Mouse (Mus musculus): Measurements from ENCODE around the gene Tdrd5. TPM values are rescaled to one million over a fixed set of nuclear protein-coding genes. Genes with fewer than 3 reads are reported as not detected.
"Not testable (repeated sequence)": the region's sequence is repeated elsewhere in the genome, so short reads cannot be mapped to it uniquely, and the experiment has no call there.

Gene Tdrd5
- total RNA-seq, 2 experiments from 2014 or later, result not detected

DNA sequence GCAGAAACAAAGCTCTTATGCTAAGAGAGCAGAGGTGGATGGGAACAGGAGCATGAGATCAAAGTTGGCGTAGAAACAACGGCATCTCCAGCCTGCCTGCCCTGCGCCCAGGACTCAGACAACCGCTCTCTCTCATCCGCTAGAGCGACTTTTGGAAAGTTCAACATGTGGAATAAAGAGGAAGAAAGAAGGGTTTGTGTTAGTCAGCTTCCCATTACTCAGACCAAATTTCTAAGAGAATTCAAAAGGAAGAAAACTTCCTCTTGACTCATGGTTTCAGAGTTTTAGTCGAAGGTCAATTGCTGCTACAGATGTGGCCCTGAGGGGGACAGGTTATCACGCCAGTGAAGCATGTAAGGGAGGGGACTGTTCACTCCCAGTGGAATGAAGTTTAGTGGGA lies 39.5 kb downstream of the Tdrd5 start:
- DNase-seq (ENCODE audit: low spot score), result no peak
- intact Hi-C loops (cut with DNase I), result loop anchor here (2.0 to 5.0 kb wide), 2 partner anchors 277 to 368 kb away; no protein-coding TSS in a partner anchor

DNA sequence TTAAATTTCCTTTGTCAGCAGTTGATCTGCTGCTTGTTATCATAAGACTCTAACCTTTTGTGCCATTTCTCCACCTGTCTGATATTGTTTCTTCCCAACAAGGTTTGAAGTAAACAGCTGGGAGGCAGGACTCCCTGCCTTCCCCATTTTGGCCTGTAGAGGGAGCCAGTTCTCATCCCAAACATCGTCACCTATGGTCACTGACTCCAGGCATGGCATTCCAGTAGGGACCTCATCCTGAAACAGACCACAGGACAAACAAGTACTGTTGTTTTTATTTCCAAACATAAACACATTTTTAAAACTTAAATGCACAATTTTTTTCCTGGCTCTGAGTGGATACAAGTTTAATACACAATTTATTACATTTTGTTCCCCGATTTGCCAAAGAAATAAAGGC lies 40.1 kb downstream of the Tdrd5 start:
- DNase-seq (ENCODE audit: low spot score), result no peak
- intact Hi-C loops (cut with DNase I), result loop anchor here (2.0 to 5.0 kb wide), 2 partner anchors 277 to 369 kb away; no protein-coding TSS in a partner anchor

DNA sequence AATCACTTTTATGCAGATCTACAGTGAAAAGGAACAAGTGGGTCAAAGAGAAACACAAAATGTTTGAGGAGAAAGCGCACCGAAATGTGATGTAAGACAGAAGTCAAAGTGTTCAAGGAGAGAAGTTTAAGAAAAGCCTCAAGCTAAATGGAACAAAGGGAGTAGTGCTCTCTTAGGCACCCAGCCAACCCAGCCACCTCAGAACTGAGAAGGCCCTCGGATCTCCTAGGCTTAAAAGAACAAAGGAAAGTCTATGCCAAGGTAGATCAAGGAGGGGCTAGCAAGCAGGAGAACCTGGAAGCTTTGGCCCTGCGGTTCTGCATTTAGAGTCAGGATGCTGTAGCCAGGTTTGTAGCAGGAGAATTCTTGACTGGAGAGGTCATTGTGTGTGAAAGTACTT lies 48.6 kb downstream of the Tdrd5 start:
- no peak for DNase-seq (ENCODE audit: low spot score)
- intact Hi-C loops (cut with DNase I), result no loop called here

DNA sequence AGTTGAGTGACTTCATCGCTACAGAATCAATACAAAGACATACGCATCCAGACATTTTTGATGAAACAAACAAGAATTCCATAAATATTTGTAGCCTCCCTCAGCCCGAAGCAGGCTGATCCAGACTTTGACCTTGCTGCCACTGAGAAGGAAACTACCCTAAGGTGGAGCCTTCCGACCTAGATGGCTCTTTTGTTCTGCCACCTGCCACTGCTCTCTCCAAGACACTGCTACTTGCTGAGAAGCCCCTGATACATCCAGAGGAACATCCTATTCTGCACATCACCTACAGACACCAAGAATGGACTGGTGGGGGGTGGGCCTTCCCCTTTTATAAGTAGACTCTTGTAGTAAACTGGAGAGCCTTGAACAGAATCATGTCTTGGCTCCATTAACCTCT lies 52.4 kb downstream of the Tdrd5 start:
- DNase-seq (ENCODE audit: low spot score); intact Hi-C loops (cut with DNase I): not testable (repeated sequence)

DNA sequence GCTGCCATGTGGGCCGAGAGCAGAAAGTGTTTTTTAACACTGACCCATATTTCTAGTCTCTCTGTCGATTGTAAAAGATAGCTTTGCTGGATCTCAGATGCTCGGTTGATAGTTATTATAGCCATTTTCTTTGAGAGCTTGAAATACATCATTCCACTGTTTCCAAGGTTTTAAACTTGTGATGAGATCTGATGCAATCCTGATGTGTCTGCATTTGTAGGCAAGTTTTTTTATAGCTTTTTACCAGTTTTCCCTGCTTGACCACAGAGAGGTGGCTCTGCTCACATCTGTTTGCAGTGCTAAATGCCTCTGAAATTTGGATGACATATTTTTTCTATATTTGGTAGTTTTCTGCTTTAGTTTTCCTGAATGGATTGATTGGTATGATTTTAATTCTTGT lies 55.6 kb downstream of the Tdrd5 start:
- intact Hi-C loops (cut with DNase I), result no loop called here
- no peak for DNase-seq (ENCODE audit: low spot score)

DNA sequence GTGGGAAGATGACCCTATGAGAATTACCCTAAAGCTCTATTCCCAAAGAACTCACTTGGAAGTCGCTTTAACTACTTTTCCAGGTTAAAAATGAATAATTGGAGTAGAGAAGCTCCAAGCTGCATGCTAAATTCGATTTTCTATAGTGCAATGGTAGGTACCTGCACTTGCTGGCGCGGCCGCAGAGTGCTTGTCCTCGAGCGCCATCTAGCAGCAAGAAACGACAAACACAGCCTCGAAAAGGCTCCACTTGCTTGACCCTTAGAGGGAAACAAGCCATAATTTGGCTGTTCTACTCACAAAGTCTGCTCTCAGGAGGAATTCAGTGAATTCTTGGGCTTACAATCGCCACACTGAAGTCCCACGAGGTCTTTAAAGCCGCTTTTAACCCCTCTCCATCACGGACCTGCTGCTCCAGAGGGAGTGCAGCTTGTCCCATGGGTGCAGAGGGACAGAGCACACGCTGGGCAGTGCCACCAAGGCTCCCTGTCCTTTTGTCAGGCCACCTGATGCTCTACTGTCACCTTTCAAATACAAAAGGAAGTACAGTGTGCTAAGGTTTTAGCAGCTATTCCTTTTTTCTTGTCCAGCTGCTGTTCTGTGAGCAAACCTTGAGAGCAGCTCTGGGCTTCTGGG lies 61.6 kb downstream of the Tdrd5 start:
- no peak for DNase-seq (ENCODE audit: low spot score)
- intact Hi-C loops (cut with DNase I), result loop anchor here (1.0 kb wide), 1 partner anchor 157 kb away; no protein-coding TSS in a partner anchor

DNA sequence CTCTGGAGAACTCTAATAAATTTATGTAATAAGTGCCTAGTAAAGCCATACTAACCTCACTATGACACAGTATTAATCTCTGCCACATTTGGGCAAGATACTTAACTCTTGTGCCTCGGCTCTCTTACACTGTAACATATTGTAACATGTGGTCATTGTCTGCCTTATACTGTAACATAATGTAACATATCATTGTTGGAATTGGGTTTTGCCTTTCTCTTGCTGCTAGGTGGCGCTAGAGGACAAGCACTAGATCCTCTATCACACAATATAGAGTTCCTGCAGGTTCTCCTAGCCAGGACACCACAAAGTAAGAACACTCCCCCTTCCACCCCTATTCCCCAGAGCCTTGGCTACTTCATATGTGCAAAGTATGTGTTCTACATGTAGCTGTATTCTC lies 62.4 kb downstream of the Tdrd5 start:
- DNase-seq (ENCODE audit: low spot score), result no peak
- intact Hi-C loops (cut with DNase I), result loop anchor here (1.0 kb wide), 1 partner anchor 156 kb away; no protein-coding TSS in a partner anchor

DNA sequence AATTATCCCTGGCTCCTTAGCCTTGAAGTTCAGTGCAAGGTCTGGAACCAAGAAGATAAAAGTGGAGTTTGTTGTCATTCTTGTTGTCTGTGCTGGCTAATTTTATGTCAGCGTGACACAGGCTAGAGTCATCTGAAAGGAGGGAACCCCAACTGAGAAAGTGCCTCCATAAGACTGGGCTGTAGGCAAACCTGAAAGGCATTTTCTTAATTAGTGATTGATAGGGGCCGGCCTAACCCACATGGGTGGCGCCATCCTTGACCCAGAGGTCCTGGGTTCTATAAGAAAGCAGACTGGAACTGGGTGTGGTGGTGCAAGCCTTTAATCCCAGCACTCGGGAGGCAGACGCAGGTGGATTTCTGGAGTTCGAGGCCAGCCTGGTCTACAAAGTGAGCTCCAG lies 72.3 kb downstream of the Tdrd5 start:
- DNase-seq (ENCODE audit: low spot score), result no peak
- intact Hi-C loops (cut with DNase I), result no loop called here

DNA sequence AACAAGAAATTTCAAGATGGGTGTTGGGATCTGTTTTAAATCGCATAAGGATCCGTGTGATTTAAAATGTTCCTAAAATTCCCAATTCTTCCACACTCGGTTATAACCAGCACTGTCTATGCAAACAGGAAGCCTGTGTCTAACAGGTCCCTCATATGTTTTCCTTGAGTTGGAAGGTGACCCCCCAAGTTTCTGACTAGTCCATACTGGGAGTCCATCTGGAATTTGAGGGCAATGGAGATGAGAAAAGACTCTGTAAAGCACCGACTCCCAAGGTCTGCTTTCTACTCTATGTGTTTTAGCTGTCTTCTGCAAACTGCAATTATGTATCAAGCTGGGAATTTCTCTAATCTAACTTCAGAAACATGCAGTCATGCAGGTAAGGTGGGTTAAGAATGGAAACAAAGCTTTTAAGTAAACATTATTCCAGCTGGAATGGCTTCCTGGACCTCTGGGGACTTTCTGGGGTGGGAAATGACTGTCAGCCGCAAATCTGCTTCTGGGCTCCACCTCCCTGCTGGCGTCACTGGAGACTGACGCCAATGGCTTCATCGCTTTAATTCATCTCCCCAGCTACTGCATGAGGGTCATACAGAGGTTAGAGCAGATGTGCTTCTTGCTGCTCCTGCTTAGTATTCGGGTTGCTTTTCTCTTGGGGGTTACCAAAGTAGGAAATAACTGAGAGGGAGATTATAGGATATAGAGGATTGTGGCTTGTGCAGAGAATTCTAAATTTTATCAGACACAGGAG lies 73.0 kb downstream of the Tdrd5 start:
- intact Hi-C loops (cut with DNase I), result no loop called here
- DNase-seq (ENCODE audit: low spot score), result peak; percentile 27

DNA sequence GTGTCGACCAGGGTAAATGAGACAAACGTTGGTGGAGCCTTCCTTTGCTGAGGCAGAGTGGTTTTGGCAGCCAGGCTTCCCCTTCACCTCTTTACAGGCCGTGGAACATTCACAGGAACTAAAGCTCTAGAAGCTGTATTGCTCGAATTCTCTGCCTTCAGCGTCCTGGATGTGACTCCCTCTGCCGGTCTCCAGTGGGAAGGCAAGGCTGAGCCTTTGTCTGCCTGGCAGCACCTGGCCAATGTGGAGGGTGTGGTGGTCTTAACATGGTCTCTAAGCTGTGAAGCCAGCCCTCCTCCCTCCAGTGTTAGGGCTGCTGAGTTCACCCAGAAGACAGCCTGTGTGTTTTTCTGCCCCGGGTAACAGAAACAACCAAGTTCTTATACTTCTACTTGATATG lies 74.0 kb downstream of the Tdrd5 start:
- intact Hi-C loops (cut with DNase I), result loop anchor here (1.0 kb wide), 1 partner anchor 143 kb away; no protein-coding TSS in a partner anchor
- DNase-seq (ENCODE audit: low spot score), result no peak

DNA sequence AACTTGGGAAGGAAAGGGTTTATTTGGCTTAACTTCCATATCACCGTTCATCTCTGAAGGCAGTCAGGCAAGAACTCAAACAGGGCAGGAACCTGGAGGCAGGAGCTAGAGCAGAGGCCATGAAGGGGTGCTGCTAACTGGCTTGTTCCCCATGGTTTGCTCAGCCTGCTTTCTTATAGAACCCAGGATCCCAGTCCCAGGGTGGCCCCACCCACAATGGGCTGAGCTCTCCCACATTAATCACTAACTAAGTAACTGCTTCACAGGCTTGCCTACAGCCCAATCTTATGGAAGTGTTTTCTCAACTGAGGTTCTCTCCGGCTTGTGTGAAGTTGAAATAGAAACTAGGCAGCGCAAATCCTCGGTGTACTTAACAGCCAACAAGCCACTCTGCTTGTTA lies 74.7 kb downstream of the Tdrd5 start:
- DNase-seq (ENCODE audit: low spot score), result no peak
- intact Hi-C loops (cut with DNase I), result loop anchor here (1.0 kb wide), 1 partner anchor 142 kb away; no protein-coding TSS in a partner anchor

DNA sequence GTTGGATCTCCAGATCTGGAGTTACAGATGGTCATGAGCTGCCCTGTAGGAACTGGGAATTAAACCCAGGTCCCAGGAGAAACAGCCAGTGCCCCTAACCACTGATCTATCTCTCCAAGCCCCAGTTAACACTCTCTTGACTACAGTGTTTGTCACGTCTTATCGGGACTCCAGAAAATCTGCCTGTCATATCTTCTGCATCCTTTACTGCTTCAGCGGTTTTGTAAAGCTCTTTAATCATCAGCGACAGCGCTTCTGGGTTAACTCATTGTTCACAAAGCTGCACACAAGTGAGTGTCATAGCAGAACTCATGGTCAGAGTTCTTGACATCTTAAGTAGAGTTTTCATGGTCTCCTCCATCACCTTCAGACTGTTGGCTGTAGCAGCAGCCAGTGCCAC lies 76.6 kb downstream of the Tdrd5 start:
- no peak for DNase-seq (ENCODE audit: low spot score)
- intact Hi-C loops (cut with DNase I), result no loop called here

DNA sequence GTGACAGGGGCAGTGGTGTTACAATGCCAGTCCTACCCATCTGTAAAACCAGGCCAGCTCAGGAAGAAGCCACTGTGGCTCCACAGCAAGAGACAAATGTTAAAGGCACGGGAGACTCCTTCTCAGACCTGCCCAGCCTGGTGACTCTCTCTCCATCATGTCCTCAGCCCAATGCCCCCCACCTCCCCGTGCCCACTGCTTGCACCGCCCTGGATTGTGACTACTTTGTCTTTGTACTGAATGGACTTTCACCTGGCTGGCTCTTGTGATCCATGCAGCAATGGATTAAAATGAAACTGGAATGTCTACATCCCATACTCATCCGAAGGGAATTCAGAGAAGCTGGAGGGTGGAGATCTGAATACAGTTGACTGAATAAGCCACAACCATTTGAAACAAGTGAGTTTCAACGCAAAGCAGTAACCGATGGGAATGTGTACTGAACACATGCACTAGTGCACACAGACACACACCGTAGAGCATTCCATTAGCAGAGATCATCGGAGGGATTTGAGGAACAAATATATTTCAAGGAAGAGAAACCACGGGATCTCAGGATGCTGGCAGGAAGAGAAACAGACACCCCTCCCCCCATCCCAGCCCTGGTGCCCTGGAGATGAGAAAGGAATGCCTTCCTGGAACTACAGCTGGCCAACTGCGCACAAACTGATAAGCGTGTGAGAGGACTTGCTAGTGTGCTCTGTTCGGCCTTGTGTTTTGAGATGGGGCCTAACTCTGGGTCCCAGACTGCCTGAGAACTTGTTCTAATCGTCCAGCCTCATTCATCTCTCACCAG lies 81.1 kb downstream of the Tdrd5 start:
- intact Hi-C loops (cut with DNase I), result no loop called here
- no peak for DNase-seq (ENCODE audit: low spot score)

DNA sequence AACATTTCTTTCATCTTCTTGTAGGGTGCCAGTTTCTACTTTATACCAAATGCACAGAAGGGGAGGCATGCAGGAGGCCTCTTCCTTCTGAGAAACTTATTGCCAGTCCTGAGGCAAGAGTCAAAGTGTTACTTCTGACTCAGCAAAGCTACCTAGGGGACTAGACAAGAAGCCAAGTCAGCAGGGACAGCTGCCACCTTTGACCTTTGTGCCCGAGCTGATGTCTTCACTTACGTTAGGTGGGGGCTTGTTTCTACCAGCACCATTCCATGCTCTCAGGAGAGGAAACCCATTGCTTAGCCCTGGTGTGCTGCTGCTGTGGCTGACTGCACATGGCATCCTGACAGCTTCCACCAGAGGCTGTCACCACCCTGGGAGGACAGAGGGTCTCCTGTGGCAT lies 82.1 kb downstream of the Tdrd5 start:
- intact Hi-C loops (cut with DNase I), result no loop called here

DNA sequence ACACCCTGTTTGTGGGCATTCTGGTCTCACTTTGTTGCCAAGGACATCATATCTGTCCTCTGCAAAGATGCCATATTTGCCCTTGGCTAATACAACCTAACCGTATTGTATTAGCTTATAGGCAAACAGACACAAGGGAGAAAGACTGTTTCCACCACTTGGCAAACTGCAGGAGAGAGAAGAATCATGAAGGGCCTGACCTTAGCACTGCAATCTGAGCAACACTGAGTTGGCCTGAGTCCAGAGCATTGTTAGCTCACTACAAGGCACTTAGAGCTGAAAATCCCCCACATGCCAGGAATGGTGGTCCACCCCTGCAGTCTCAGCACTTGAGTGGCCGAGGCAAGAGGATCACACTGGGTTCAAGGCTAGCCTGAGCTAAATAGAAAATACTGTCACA lies 84.9 kb downstream of the Tdrd5 start:
- intact Hi-C loops (cut with DNase I), result no loop called here
- DNase-seq (ENCODE audit: low spot score), result no peak

More for the DNA sequence above, 82.1 kb downstream of the Tdrd5 start:
- no peak for DNase-seq (ENCODE audit: low spot score)

DNA sequence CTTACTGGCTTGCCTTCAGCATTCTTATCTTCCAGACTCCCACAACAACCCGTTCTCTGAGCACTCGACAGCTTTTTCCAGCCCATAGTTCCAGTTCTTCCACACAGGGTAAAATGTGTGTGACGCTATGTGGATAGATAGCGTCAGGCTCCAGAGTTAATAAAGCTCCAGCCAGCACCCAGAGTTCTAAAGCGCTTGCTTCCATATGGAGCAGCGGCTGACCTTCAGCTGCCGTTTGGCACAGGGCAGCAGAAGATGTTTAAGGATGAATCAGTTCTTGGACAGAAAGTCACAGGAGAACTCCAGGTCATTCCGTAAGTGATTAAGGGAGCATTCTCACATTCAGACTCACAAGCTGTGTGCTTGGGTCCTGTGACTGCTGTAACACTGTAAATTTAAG lies 85.5 kb downstream of the Tdrd5 start:
- intact Hi-C loops (cut with DNase I), result no loop called here
- DNase-seq (ENCODE audit: low spot score), result no peak

DNA sequence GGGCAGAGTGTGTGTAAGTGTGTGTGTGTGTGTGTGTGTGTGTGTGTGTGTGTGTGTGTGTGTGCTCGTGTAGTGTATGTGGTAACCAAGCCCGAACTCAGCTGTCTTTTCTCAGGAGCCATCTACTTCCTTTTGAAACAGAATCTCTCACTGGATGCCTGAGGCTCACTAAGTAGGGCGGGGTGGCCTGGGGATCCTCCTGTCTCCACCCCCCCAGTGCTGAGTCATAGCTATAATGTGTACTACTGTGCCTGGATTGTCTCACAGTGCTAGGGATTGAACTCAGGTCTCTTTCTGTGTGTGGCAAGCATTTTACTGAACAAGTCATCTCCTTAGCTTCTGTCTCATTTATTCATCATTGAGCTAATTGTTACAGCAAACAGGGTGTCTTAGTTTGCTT lies 86.1 kb downstream of the Tdrd5 start:
- intact Hi-C loops (cut with DNase I), result no loop called here

DNA sequence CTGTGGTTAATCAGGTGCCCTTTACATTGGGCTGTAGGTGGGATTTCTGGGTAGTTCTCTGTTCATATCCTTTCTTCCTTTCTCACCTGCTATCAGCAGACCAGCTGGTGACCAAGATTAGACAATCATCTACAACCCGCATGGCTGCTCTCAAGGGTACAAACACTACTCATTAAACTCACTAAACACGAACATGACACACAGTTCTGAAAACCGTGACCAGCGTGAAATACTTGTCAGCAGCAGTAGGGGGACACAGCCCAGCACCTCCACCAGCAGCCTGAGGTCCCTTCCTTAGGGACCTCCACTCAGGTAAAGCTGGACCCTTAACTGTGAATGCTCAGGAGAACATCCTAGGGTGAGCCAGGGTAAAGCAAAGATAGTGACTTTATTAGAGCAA lies 87.2 kb downstream of the Tdrd5 start:
- intact Hi-C loops (cut with DNase I), result no loop called here
- no peak for DNase-seq (ENCODE audit: low spot score)

More for the DNA sequence above, 86.1 kb downstream of the Tdrd5 start:
- DNase-seq (ENCODE audit: low spot score), result peak; percentile 29

DNA sequence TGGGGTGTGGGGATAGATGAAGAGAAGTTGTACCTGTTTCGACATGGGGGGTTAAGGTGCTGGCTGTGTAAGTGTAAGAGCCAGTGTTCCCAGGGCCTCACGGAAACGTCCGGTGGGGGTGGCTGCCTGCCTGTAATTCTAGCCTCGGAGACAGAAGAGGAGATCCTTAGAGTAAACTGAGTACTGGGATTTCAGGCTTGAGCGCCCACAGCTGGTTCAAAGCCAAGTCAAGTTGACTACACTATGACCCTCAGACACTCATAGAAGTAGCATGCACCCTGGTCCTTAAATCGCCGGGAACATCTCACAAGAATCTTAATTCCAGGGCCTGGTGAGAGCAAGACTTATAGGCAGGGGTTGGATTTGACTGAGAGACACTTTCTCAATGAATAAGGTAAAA lies 88.8 kb downstream of the Tdrd5 start:
- DNase-seq (ENCODE audit: low spot score), result no peak
- intact Hi-C loops (cut with DNase I), result no loop called here

DNA sequence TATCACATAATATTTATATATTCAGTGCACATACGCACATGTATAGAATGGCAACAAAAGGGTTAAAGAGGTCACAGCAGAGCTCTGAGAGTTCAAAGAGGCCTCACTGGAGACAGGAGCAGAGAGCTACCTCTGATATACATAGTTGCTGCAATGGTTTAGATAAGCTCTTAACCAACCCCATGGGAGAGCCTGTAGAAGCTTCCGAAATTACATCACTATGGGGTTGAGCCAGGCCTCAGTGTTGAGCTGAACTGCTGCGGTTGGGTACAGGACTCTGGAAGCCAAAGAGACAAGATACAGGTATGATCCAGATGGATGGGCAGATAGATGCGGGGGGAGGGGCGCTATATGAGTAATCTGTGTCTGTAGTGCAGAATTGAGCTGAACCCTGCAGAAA lies 90.5 kb downstream of the Tdrd5 start:
- no peak for DNase-seq (ENCODE audit: low spot score)
- intact Hi-C loops (cut with DNase I), result no loop called here

Data from heart, postnatal 25 days (tissue).